Mouse (Mus musculus) thymus, postnatal 0 days (tissue): Measurements from ENCODE around the gene Btbd8. TPM values are rescaled to one million over a fixed set of nuclear protein-coding genes. Genes with fewer than 3 reads are reported as not detected.

Experiments
- DNase-seq: peaks from one replicate; pipeline ENCODE4 v3.0.0-alpha.2; 2015; ENCODE audit warnings: low spot score
- polyA plus RNA-seq: library from polyadenylated mRNA; unstranded; fragments of >200 nt; fragmentation: Nextera tagmentation; extraction: Ambion mirVana; gene quantifications from 2 replicates; pipeline ENCODE4 v1.2.1, GENCODE M21; 2015

The Btbd8 gene
- polyA plus RNA-seq, 1 experiment from 2014 or later, result 10.8 TPM

- DNase-seq, result no peak
These were observed 78.3 kb downstream of the Btbd8 start for GRCm38 (mm10) chr5:107516087-107516486.

- no peak for DNase-seq
These were observed 80.8 kb downstream of the Btbd8 start for GRCm38 (mm10) chr5:107518602-107519001.

GRCm38 (mm10) chr5:107521386-107521785 is 83.6 kb downstream of the Btbd8 start:
- no peak for DNase-seq

GRCm38 (mm10) chr5:107521897-107522296 is 84.1 kb downstream of the Btbd8 start:
- DNase-seq, result no peak

- peak; percentile 48 for DNase-seq
These were observed 86.5 kb downstream of the Btbd8 start for GRCm38 (mm10) chr5:107524281-107524680.

GRCm38 (mm10) chr5:107528856-107529255 is 91.1 kb downstream of the Btbd8 start:
- no peak for DNase-seq

- DNase-seq, result no peak
These were observed 95.8 kb downstream of the Btbd8 start for GRCm38 (mm10) chr5:107533590-107533989.

- no peak for DNase-seq
These were observed 96.8 kb downstream of the Btbd8 start, which contains the start of gene 1700028K03Rik for GRCm38 (mm10) chr5:107534581-107534980. 1700028K03Rik (plus strand) TSS chr5:107534709.

GRCm38 (mm10) chr5:107541696-107542095 is 103.9 kb downstream of the Btbd8 start:
- DNase-seq, result no peak

- DNase-seq, result peak; percentile 45
These were observed 108.1 kb downstream of the Btbd8 start for GRCm38 (mm10) chr5:107545927-107546326.

GRCm38 (mm10) chr5:107547955-107548354 is 110.2 kb downstream of the Btbd8 start:
- DNase-seq, result no peak

GRCm38 (mm10) chr5:107548444-107548843 is 110.6 kb downstream of the Btbd8 start:
- no peak for DNase-seq

- no peak for DNase-seq
These were observed 116.5 kb downstream of the Btbd8 start for GRCm38 (mm10) chr5:107554336-107554735.

GRCm38 (mm10) chr5:107556969-107557368 is 119.2 kb downstream of the Btbd8 start:
- DNase-seq, result no peak

Other genes starting within 250 kb of the Btbd8 start
- 10.1 and 11.5 TPM in 2 replicates for gene Tgfbr3, start 148.4 kb upstream of the Btbd8 start, polyA plus RNA-seq
- 2.7 and 3.5 TPM in 2 replicates for gene Brdt, start 106.8 kb upstream of the Btbd8 start, polyA plus RNA-seq
- gene Ephx4, start 35.3 kb upstream of the Btbd8 start, polyA plus RNA-seq, result 1.6 and 2.3 TPM in 2 replicates
- gene Lpcat2b, start 6.4 kb upstream of the Btbd8 start, polyA plus RNA-seq, result not detected in 2 replicates
- gene Gm42669, start 69.6 kb downstream of the Btbd8 start, polyA plus RNA-seq, result 0.09 and 0.27 TPM in 2 replicates
- 0.03 and 0.09 TPM in 2 replicates for gene 1700028K03Rik, start 96.7 kb downstream of the Btbd8 start, polyA plus RNA-seq
- gene Rpap2, start 159.4 kb downstream of the Btbd8 start, polyA plus RNA-seq, result 20.2 and 22.7 TPM in 2 replicates
- 23.6 and 28.4 TPM in 2 replicates for gene Glmn, start 159.9 kb downstream of the Btbd8 start, polyA plus RNA-seq